Mouse (Mus musculus): Measurements from ENCODE around the gene Zfp697. TPM values are rescaled to one million over a fixed set of nuclear protein-coding genes. Genes with fewer than 3 reads are reported as not detected.

Gene Zfp697
- total RNA-seq (2021): 1 to 10 TPM; 1.8 to 2.7 TPM
- long read RNA-seq, experiment 1, full-length matches to known transcripts: 3 of 5 reads
- long read RNA-seq, experiment 1, partial matches to known transcripts: 0 of 5 reads
- long read RNA-seq, experiment 1, other reads (novel, unspliced or antisense): 2 of 5 reads
- long read RNA-seq, experiment 2, full-length matches to known transcripts: 2 of 2 reads
- long read RNA-seq, experiment 2, partial matches to known transcripts: 0 of 2 reads
- long read RNA-seq, experiment 2, other reads (novel, unspliced or antisense): 0 of 2 reads

DNA sequence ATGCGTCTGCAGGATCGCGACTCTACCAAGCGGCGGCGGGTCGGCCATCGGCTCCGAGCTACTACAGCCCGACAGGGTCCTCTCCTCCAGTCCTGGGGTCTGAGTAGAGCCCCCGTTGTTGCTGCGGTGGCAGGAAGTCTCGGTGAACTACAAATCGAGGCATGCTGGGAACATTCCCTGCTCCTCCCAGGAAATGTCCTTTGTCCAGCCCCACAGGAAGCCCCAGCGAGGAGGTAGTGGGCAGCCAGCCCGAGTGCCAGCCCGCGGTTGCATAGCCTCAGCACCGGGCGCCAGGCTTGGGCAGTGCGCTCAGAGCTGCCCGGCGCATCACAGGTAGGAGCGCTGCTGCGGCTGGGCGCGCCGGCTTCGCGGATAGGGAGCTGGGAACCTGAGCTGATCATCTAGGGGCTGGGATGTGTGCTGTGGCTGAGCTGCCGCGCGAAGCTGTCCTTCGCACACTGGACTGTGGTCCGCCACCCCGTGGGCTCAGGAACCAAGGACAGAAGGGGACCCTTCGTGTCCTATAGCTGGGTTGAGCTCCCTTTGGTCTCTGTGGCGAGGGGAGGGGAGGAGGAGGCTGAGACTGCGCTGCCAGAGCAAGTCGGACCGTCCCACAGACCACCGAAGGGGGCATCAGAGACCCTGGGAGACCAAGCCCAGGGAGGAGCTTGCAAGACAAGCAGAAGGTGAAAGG, at the start of gene Zfp697:
TSS of gene Zfp697 (plus strand) at position 216 of the 694 bp plus-strand sequence.
- peak; percentile 76 for DNase-seq

DNA sequence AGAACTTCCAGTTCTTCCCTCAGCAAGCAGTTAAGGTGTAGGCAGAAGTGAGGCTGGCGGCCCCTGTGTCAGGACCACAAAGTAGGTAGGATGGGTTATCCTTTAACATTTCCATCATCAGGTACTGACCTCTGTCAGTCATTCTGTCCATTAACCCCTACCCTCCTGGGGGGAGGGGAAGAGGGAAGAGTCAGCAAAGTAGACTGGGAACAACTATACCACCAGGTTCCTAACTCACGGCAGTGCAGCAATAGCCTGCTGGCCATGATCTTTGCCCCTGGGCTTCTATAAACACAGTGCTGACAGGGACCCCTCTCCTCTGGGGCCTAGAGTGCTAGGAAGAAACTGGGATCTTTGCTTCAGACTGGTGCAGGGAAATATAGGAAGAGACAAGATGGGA, 48.3 kb upstream of the Zfp697 start:
- no peak for DNase-seq

DNA sequence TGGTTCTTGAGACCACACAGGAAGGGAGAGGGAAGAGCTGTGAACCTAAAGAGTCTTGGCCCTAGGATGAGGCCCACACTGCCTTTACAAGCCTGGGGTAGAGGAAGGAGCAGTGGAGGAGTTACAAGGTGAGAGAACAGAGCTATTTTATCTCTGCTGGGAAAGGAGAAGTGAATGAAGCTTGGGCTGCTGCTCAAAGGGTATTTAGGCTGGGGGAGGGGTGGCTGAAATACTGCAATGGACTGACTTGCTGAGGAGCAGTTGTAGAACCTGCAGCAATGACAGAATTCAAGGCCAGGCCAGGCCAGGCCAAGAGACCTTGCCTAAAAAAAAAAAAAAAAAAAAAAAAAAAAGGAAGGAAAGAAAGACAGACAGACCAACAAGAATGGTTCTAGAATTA, 46.9 kb upstream of the Zfp697 start:
- no peak for DNase-seq

- DNase-seq: no peak
Measured at GRCm38 (mm10) chr3:98335886-98336285, 46.4 kb upstream of the Zfp697 start.

GRCm38 (mm10) chr3:98336661-98337654, 45.3 kb upstream of the Zfp697 start:
- no peak for DNase-seq

DNA sequence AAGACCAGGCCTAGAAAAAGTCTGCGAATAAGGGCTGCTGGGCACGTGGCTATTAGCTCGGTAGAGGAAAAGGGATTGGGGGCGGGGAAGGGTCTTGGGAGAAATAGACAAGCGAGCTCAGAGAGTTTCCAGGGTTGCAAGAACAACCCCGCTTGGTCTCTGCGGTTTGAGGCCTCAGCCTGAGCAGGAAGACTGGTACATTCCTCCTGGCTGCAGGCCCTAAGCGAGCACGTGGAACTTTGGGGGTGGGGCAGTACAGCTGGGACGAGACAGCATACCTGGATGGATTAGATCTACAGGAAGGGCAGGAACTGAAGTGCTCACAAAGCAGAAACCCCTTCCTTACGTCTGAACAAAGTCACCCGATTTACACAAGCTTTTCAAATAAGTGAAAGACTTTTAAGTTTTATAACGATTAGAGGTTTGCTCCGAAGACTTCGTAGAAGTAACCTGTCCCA, 43.6 kb upstream of the Zfp697 start:
- peak; percentile 38 for DNase-seq

DNA sequence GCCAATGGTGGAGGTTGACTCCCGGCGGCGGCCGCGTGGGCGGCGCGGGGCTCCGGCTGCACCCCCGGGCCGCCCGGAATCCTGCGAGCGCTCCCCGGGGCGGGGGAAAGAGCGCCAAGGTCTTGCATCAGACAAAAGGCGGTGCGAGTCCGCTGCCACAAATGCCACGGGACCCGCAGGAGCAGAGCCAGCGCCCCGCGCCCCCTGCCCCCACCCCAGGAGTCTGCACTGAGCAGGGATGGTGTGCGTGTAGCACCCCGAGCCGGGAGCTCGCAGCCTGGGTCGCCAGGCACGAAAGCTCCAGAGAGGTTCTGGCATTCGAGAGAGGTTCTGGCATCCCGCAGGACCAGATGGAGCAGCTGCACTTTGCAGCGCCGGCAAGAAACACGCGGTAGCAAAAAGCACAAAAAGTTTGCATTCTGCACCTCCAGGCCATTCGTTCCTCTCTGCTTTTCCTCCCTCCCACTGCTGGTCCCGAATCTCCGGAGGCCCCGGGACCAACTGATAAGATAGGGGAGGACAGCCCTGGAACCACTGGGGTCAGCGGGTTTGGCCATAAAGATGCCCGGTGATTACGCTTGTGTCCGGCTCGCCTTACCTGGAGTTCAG, 43.1 kb upstream of the Zfp697 start:
- peak; percentile 51 for DNase-seq

DNA sequence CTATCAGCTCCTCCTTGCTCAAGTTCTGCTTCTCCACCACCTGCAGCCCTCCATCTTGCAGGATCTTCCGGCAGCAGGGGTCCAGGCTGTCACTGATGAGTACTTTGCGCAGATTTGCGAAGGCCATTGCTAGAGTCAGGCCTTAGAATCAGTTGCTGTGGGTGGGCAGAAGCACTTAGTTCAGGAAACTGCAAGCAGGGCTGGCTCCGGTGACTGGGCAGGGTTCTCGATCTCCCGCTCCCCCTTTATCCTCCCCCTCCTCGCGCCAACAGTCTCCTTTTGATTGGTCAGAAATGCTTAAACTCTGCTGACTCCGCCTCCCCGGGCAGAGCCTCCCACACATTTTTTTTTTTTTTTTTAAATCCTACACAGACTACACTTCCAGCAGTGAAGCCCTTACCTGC, 42.6 kb upstream of the Zfp697 start, which contains the start of gene Phgdh:
TSS of gene Phgdh (minus strand) at position 285 of the 404 bp plus-strand sequence.
- DNase-seq: peak; percentile 48

DNA sequence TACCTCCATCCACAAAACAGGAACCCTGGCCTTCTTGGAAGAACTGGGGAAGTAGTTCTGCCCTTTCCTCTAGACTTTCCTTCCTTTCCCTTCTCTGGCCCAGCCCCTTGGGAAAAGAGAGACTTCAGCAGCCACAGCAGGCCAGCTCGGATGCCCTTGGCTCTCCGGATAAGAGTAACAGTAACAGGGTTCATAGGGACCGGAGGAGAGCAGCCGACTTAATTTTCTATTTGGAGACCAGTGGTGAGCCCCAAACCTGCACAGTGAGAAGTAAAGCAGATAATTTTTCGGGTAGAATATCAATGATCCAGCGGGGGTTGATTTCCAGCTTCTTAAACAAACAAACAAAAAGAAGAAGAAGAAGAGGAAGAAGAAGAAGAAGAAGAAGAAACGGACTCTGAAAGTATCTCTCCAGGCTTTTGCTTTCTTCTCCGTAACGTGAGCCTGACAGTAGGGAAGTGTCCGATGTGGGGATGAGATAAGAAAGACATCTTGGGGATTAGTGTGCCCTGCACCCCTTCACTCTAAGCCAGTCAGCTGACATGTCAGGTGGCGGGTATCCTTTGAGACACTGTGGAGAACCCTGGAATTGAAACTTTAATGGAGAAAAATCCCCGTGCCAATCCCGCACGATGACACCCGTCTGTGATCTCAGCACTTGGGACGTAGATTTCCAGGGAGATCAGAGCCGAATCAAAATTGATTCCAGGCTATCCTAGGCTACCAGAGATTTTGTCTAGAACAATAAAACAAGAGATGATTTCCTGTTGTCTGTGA, 41.3 kb upstream of the Zfp697 start:
- no peak for DNase-seq

- DNase-seq: no peak
Measured at GRCm38 (mm10) chr3:98343235-98343634, 39.0 kb upstream of the Zfp697 start.

DNA sequence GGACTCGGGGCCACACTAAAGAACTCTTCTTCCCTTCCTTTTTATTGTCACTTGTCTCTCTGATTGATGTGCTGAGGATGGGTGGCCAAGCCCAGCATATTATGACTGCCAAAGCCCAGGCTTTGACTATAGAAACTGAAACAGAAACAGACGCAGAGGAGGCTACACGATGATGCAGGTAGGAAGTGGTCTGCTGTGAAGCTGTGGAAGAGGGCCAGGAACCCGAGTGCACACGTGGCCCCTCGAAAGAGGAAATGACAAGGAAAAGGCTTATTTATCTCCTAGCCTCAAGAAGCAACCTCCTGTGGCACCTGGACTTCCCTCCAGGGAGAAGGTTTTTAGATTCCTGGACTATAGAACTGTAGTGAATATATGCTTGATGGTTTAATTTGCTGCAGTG, 34.2 kb upstream of the Zfp697 start:
- DNase-seq: no peak

GRCm38 (mm10) chr3:98348705-98349104, 33.6 kb upstream of the Zfp697 start:
- no peak for DNase-seq

- peak; percentile 71 for DNase-seq
Measured at GRCm38 (mm10) chr3:98353892-98354291, 28.4 kb upstream of the Zfp697 start.

DNA sequence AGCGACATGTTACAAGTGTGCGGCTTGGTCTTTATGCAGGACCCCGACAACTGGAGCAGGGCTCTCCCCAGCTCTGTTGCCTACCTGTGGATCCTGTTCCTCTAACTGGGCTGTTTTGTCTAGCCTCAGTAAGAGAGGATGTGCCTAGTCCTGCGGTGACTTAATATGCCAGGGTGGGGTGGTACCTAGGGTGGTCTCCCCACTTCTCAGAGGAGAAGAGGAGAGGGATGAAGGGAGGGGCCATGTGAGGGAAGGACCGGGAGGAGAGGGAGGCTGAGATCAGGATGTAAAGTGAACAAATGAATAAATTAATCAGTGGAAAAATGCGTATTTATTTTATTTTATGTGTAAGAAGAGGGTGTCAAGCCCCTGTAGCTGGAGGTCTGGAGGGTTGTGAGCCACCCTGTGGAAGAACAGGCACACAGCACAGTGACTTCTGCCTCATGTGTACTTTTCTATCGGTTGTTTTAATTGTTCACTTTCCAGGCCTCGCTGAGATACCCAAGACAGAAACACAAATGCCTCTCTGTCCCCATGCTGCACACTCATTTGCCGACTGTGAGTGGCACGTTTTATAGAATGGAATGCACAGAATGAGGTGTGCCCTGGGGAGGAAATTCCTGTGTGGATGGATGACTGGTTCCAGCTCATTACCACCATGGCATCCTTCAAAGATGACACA, 26.8 kb upstream of the Zfp697 start:
- no peak for DNase-seq

DNA sequence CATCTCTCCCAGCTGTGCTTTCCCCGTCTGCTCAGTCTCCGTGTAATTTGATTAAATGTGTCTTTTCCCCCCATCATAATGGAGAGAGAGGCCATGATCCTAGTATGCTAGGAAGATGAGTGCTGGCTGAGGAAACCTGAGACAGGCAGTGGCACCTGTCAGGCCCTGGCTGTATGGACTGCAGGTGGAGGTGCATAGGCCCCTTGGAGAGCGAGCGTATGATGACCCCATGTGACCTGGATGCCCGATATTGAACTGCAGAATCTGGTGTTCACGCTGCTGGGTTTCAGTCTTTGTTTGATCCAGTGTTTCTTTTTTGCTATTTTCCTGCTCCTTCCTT, 26.3 kb upstream of the Zfp697 start:
- no peak for DNase-seq

DNA sequence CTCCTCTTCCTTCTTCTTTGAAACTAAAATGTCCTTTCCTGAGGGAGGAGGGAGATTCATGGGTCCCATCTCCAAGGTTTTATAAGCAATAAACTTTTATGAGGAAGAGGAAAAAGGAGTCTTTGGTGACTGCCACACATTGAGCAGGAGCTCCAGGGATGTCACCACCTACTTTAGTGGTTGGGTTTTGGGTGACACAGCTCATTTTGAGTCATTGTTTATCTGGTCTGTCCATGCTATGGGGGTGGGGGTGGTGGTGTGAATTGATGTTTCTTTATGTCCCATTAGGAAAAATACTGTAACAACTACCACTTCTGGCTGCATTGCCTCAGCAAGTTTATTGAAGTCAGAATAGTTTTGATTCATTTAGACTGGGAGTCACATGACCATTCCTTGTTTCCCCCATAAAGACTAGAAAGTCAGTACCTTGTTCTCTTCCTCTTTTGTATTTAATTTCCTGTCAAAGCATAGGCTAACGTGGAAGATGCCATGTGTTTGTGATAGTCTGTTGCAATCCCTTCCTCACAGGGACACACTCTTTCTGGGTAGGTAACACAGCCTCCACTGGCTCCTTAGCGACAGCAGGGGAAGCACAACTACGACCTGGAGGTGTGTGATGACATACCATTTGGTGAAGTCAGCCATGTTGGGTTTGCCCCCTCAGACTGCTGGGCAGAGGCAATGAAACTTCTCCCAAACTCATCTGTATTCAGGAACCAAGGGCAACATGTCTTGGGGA, 25.5 kb upstream of the Zfp697 start:
- no peak for DNase-seq

GRCm38 (mm10) chr3:98362753-98363152, 19.5 kb upstream of the Zfp697 start:
- DNase-seq: no peak

DNA sequence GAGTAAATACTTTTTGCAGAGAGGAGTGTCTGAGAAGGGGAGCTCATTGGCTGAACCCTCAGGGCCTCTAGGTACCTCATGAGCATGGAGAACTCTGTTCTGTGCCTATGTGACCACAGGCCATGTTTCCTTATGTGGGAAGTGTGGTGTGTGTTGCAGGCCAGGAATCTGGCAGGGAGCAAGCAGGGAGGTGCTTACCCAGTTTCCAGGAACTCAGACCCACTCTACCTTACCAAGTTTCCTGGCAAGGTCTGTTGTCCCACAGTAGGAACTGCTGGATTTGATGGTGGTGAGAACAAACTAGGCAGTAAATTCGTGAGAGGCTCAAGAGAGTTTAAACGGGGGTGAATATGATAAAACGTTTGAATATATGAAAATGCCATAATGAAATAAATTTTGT, 16.2 kb upstream of the Zfp697 start:
- DNase-seq: no peak

DNA sequence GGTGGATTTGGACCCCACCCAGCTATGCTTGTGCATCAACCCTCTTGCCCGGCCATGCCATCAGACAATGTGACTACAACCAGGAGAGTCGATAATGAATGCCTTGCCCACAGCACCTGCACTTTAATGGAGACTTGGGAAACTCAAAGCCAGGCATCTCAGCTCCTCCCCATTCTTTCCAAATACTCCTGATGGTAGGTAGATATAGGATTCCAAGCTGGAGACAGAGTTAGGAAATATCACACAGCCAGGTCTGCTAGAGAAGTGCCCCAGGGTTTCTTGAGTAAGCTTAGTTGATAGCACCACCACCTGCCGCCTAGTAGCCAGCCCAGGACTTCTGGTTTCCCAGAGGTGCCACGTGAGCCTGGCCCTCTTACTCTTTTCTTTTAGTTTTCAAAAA, 15.4 kb upstream of the Zfp697 start:
- no peak for DNase-seq

GRCm38 (mm10) chr3:98368283-98368682, 14.0 kb upstream of the Zfp697 start:
- no peak for DNase-seq

Data from gastrocnemius, postnatal 10 days (tissue).